ENCODE assay signal across 28 mouse cellular contexts in genomic region chr4:117978282-117978681, GRCm38 (mm10). TPM values are rescaled to one million over a fixed set of nuclear protein-coding genes. Genes with fewer than 3 reads are reported as not detected.
A peak's percentile ranks its signal among the peaks of the same experiment; 100 is the strongest.
DNase-seq lines count a peak whose midpoint lies in the region; ATAC-seq lines count a peak whose summit lies in the region.
"Had no signal": no experiment of that assay in that cellular context is flagged by ENCODE, and none has a peak within 500 bp of the region (broad histone marks: within the 10 kb centered on the region; RNA-seq: fewer than 3 reads in every experiment).

No protein-coding gene starts in this region.

- WGBS in heart, embryonic 13.5 days: 81% methylated on average over 9 of the region's 9 CpGs

- no peak overlapping the region for H3K27ac ChIP-seq in heart, embryonic 13.5 days (replicated peaks)
- H3K27ac ChIP-seq: embryonic facial prominence, embryonic 12.5 days; embryonic facial prominence, embryonic 15.5 days; gastrocnemius, adult 2 months; hindbrain, embryonic 12.5 days; hindbrain, embryonic 15.5 days had no signal

- H3K9ac ChIP-seq in heart, embryonic 13.5 days: peak overlapping the region; percentile 10; the same call in 1 of the 2 replicates
- H3K9ac ChIP-seq: embryonic facial prominence, embryonic 12.5 days; embryonic facial prominence, embryonic 15.5 days; forebrain, postnatal 0 days; heart, embryonic 15.5 days; hindbrain, embryonic 12.5 days; hindbrain, embryonic 15.5 days had no signal

- no peaks in the 10 kb centered on the region for H3K9me3 ChIP-seq in heart, embryonic 13.5 days
- H3K9me3 ChIP-seq: embryonic facial prominence, embryonic 12.5 days; embryonic facial prominence, embryonic 15.5 days; G1E; heart, embryonic 15.5 days; hindbrain, embryonic 12.5 days; hindbrain, embryonic 15.5 days had no signal

- no peak overlapping the region for H3K4me3 ChIP-seq in heart, embryonic 13.5 days
- H3K4me3 ChIP-seq: embryonic facial prominence, embryonic 12.5 days; embryonic facial prominence, embryonic 15.5 days; gastrocnemius, adult 2 months; heart, embryonic 15.5 days; hindbrain, embryonic 12.5 days; hindbrain, embryonic 15.5 days had no signal

- no peaks in the 10 kb centered on the region for H3K36me3 ChIP-seq in heart, embryonic 13.5 days
- H3K36me3 ChIP-seq: embryonic facial prominence, embryonic 12.5 days; embryonic facial prominence, embryonic 15.5 days; heart, embryonic 15.5 days; hindbrain, embryonic 12.5 days; hindbrain, embryonic 15.5 days had no signal

- H3K4me1 ChIP-seq in heart, embryonic 13.5 days: peaks cover 59% of the 10 kb centered on the region
- H3K4me1 ChIP-seq: embryonic facial prominence, embryonic 15.5 days had no signal

- ATAC-seq in heart, embryonic 13.5 days (ENCODE audit: extremely low read depth, insufficient number of reproducible peaks, low FRiP score, low TSS enrichment): no peak
- ATAC-seq: activated CD4-positive, CD25-positive, alpha-beta regulatory T cell, adult 4 months; forebrain, embryonic 14.5 days; forebrain, postnatal 0 days; intestine, postnatal 0 days had no signal

- DNase-seq in heart, postnatal 25 days (ENCODE audit: low spot score): no peak
- DNase-seq in urinary bladder, postnatal 14 days (ENCODE audit: low spot score): peak; percentile 51
- DNase-seq in urinary bladder, postnatal 4 days (ENCODE audit: low spot score in 2 of 2): no peak
- peak; percentile 67 for DNase-seq in Muller cell, postnatal 12 days (ENCODE audit: inconsistent ontology term)
- DNase-seq in spleen, postnatal 10 days (ENCODE audit: low spot score in 2 of 2): no peak
- DNase-seq: adrenal gland, adult 8-10 months; adrenal gland, postnatal 25 days; B cell, adult 2 months; cerebellum, adult 11-12 months; cerebellum, adult 9-10 months; cerebellum, postnatal 14 days; forebrain, postnatal 0 days; gastrocnemius, adult 2 months; gastrocnemius, postnatal 14 days; heart, adult 11 months; heart, postnatal 10 days had no signal

- no peak overlapping the region for H3K4me2 ChIP-seq in heart, embryonic 13.5 days
- H3K4me2 ChIP-seq: embryonic facial prominence, embryonic 12.5 days; embryonic facial prominence, embryonic 15.5 days; hindbrain, embryonic 12.5 days; hindbrain, embryonic 15.5 days had no signal

- no peaks in the 10 kb centered on the region for H3K27me3 ChIP-seq in heart, embryonic 13.5 days (replicated peaks)
- H3K27me3 ChIP-seq: CH12.LX; embryonic facial prominence, embryonic 12.5 days; embryonic facial prominence, embryonic 15.5 days; heart, embryonic 15.5 days; hindbrain, embryonic 12.5 days; hindbrain, embryonic 15.5 days had no signal

- intact Hi-C loops in heart, postnatal 25 days (cut with DNase I): no loop called here

RNA-seq across cellular contexts. Expression of gene Artn, which starts 48.7 kb away (rescaled TPM):
- polyA plus RNA-seq in heart, embryonic 13.5 days (2015; fragmentation: Nextera tagmentation; extraction: Ambion mirVana): 0.66 and 0.98 TPM in 2 replicates
- total RNA-seq in heart, postnatal 25 days (2021): under 1 TPM; 0.11 to 0.21 TPM
- total RNA-seq: CH12.LX; common myeloid progenitor, adult 5-6 weeks had no signal
- polyA plus RNA-seq: activated CD4-positive, CD25-positive, alpha-beta regulatory T cell, adult 4 months; G1E had no signal

Comparison
In these comparisons a context has a peak if more than half of its experiments do, and no peak if none do; other contexts are left out.
1. DNase-seq: peak in urinary bladder, postnatal 14 days (single experiment) and Muller cell, postnatal 12 days (single experiment); none in heart, postnatal 25 days (single experiment), urinary bladder, postnatal 4 days (0 of 2) and spleen, postnatal 10 days (0 of 2).